Mouse (Mus musculus) lung, postnatal 14 days (tissue): ENCODE data around the gene Rars.
"Not testable (repeated sequence)": the region's sequence is repeated elsewhere in the genome, so short reads cannot be mapped to it uniquely, and the experiment has no call there.

Experiments
- DNase-seq: peaks from one replicate; pipeline ENCODE4 v3.0.0; 2021

The Rars gene

DNA sequence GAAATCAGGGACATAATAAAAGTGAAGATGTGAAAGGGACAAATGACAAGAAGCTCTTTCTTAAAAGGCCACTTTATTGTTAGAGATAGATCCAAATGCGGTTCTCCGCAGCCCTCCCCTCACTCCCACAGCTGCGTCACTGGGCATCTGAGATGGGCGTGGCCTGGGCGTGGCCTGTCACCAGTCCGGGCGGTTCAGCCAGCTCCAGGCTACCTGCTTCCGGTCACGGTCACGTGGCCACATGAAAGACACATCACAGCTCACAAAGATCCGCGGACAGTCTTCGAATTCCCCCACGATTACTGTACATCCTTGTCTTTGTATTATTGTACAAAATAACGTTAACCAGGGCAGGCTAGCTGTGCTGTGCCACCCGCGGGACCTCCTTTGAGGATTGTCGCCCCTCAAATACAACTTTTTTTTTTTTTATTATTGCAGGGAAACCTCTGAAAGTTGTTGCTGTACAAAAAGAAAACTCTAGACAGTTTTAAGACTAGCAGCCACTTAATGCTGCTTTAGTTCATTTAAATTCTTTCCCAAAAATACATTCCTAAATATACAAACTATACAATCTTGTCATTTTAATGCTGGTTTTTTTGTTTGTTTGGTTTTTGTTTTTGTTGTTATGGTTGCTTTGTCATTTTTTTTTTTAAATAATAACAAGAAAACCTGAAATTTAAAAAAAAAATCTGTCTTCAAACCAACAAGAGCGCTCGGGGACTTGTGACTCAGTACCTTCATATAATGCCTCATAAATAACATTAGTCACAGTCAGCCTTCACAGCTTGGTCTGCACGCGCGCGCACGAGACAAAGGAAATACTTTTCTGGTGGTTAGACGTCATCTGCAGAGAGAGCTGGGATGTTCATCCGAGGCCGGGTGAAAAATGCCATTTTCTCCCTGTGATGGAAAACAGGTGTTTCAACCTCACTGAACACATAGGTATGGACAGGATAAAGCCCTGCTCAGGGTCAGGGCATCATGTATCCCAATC, 4.3 kb upstream of the Rars start:
- DNase-seq, result peak; percentile 91

GRCm38 (mm10) chr11:35837156-35838126, 3.1 kb upstream of the Rars start:
- no peak for DNase-seq

GRCm38 (mm10) chr11:35833270-35833669, 1.0 kb downstream of the Rars start:
- DNase-seq, result no peak

DNA sequence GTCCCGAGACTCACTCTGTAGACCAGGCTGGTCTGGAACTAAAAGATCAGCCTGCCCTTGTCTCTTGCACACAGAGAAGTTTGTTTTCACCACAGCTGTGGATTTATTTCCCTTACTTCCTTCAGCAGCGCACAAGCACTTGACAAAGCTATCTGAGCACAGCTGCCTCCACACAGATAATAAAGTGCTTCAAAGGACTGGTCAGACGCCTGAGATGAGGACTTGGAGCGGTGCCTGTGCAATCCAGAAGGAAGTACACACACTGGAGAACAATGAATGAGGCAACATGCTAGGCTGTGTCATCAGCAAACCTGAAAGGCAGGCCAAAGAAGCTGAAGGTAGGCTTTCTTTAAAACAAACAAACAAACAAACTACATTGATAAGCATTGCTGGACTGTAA, 2.2 kb downstream of the Rars start:
- DNase-seq, result no peak

DNA sequence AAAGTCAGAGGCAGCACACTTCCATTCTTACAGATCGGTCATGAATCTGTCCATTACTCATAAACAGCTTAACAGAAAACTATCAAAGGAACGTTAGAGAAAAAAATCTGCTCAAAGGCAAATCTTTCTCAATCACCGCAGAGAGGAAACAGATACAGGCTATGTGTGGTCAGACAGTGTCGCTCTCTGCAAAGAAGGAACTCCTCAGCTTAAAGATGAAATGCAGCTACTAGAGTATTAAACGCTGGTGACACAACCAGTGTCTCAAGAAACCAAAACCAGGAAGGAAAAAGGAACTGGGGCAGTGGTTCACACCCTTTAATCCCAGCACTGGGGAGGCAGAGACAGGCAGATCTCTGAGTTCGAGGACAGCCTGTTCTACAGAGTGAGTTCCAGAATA, 6.6 kb downstream of the Rars start:
- DNase-seq, result no peak

DNA sequence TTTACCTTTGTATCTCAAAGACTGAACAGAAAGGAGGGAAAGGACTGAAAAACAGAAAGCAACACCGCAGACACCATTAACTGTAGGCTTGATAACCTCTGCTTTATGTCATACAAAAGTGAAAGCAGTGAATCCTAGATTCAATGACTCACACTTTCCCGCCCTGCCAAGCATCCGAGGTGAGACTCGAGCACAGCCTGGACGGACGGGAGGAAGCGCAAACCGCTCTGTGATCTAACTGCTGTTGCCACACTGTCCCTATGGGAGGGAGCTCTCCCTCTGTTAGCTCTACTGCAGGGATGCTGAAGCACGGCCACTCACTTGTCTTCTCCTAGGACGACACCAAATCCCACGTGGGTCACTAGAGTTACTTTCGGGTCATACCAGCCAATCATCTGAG, 18.0 kb downstream of the Rars start:
- no peak for DNase-seq

DNA sequence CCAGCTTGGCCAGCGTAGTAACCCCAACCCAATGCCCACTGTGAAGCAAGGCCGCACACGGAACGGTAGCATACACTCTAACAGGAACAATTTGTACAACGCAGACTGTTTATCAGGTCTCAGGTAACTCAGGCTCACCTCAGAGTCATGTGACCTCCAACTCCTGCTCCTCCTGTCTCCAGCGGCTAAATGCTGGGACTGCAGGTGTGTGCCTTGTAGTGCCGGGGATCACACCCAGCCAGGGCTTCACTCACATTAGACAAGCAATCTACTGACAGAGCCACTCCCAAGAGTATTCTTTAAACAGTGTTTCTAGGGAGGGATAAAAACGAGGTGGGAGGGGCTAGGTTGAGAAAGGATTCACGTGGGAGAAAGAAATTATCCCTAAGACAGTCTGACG, 22.8 kb downstream of the Rars start:
- no peak for DNase-seq

DNA sequence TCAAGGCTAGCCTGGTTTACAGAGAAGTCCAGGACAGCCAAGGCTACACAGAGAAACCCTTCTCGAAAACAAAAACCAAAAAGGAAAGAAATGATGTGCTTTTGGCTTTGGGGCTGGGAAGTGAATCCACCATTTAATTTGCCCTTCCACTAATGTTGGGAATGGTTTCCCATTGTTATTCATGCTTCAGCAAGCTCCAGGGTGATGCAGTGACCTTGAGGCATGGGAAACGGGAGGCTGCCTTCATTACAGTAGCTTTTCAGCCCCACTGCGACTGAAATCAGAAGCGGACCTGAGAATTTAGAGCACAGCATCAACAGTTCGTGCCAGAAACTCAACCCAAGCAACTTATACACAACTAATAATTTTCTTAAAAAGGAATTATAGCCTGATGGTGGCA, 33.0 kb downstream of the Rars start:
- no peak for DNase-seq

DNA sequence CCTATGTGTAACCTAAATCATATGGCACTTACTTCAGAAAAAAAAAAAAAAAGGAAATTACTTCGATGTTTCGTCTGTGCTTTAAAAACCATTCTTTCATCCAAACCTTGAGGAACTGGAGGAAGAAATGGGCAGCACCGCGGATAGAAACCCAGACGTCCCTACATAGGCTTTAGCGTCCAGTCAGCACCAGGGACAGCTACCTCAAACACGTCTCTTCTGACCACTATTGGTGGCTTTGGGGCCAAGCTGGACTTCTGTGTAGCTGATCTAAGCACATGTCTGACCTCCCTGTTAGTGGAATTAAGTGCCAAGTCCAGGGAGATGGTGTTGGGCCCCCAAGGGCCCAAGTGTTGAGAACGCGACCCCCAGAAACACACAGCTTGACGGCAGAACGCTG, 35.4 kb downstream of the Rars start, which contains the start of gene Fbll1:
Gene Fbll1 (minus strand): TSS at position 11 of the 400 bp plus-strand sequence.
- peak; percentile 47 for DNase-seq

DNA sequence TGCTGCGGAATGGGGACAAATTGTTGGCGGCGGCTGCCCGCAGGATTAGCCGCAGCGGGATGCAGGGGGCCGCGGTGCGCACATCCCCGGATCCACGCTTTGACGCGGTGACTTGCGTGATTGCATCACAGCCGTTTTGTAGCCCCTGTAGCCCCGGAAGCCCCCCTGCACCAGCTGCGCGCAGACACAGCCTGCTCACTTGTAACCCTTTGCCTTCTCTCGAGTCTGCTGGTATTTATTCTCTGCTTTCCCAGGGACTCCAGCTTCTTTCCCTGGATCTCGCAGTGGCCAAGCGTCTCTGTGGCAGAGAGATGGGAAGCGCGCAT, 35.8 kb downstream of the Rars start:
- no peak for DNase-seq

GRCm38 (mm10) chr11:35797751-35798494, 36.4 kb downstream of the Rars start:
- no peak for DNase-seq

DNA sequence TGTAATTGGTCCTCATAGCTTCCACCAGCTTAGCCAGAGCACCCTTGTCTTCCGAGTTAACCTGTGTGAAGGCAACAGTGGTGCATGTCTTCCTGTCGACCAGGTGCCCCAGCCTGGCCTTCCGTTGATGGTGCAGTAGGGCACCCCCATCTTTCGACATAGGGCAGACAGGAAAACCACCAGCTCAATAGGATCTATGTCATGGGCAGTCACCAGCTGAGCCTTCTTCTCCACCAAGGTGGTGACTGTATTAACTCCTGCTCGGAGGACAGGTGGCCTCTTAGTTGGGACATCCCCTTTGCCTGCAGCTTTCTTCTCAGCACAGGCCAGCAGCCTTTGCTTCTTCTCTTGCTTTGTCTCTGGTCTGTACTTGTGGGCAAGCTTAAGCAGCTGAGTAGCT, 41.5 kb downstream of the Rars start:
- not testable (repeated sequence) for DNase-seq

DNA sequence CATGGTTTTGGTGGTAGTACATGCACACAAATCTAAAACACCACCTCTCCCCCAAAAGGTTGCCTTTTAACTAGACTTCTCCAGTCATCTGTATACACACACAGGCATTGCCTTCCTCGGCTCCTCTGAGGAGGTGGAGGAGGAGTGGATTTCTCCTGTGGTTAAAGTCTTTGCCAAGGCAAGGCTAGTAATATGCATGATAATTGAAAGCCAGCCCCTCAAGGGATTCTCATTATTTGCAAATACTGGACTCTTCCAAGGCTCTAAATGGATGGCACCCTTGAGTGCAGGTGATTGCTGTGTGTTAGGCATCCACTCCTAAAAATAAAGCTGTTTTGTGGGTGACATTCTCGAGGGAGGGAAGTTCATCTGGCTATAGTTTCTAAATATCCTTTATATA, 45.9 kb downstream of the Rars start:
- no peak for DNase-seq

DNA sequence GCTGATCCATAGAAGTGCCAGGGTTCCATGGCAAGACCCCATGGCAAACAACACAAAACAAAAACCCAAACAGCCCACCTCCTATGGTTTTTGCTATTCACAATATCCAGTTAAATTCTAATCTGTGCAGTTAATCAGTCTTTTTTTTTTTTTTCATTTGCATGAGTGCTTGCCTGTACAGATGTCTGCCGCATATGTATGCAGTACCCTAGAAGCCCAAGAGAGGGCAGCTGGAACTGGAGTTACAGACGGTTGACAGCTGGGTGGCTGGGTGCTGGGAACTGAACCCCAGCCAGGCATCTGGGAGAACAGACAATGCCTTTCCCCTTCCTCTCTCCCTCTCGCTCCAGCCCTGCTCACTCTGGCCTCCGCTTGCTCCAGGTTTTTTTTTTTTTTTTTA, 49.8 kb downstream of the Rars start:
- no peak for DNase-seq

DNA sequence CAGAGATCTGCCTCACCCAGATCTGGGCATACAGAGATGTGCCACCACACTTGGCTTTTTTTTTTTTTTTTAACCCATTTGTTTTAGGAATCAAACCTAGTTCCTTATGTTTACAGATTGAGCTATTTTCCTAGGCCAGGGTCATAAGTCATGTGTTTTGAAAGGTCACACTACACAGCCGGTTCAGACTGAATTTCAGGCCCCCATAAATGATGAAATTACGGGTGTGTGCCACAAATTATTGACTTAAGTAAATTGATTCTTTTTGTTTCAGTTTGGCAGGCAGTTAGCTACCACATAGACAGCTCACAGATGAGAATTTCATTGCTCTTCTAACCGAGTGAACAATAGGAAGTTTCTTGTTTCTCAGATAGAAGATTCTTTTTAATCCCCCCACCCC, 50.3 kb downstream of the Rars start:
- no peak for DNase-seq

- DNase-seq, result no peak
These were observed 51.3 kb downstream of the Rars start for GRCm38 (mm10) chr11:35783038-35783437.

- no peak for DNase-seq
These were observed 51.9 kb downstream of the Rars start for GRCm38 (mm10) chr11:35782444-35782843.

DNA sequence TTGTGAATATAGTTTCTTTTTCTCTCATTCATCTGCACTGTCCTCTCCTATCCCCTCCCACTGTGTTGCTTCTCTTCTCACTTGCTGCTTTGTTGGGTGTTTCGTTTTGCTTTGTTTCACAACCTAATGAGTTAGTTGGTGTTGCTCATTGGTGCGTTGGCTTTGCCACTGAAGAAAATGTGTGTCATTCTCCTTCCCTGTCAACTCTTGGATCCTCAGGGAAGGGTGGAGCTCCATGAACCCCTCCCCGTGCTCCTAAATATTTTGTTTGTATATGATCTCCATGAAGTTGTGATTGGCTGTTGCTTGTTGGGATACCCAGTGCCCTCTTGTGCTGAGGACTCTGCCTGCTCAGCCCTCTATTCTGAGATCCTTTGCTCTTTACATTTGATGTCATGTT, 54.0 kb downstream of the Rars start:
- DNase-seq, result no peak

- no peak for DNase-seq
These were observed 57.9 kb downstream of the Rars start for GRCm38 (mm10) chr11:35776452-35776851.

- no peak for DNase-seq
These were observed 58.7 kb downstream of the Rars start for GRCm38 (mm10) chr11:35775606-35776005.

- no peak for DNase-seq
These were observed 63.4 kb downstream of the Rars start for GRCm38 (mm10) chr11:35770741-35771504.
